Mouse (Mus musculus): ENCODE data around the gene Zdbf2. TPM values are rescaled to one million over a fixed set of nuclear protein-coding genes. Genes with fewer than 3 reads are reported as not detected.

Gene Zdbf2
- total and polyA plus RNA-seq, 3 experiments, result not detected

GRCm38 (mm10) chr1:63246862-63247521 lies 26.1 kb upstream of the Zdbf2 start:
- H3K9ac ChIP-seq (ENCODE audit: insufficient read depth, low read depth), result no peak overlapping the region
- no peaks in the 10 kb centered on the region for H3K36me3 ChIP-seq (replicated peaks in 1 of 2; ENCODE audit: control insufficient read depth in 1 of 2, insufficient read depth in 1 of 2, low read length in 1 of 2)
- DNase-seq (ENCODE audit: extremely low read depth), result no peak
- no peak overlapping the region for H3K4me2 ChIP-seq (ENCODE audit: insufficient read depth, low read depth, poor library complexity, severe bottlenecking)
- H3K27ac ChIP-seq (ENCODE audit: insufficient read depth, low read depth), result no peak overlapping the region
- no peaks in the 10 kb centered on the region for H3K4me1 ChIP-seq (ENCODE audit: control insufficient read depth in 1 of 2, insufficient read depth in 2 of 2)
- in situ Hi-C loops (cut with MboI; ENCODE audit: low pct_ligation_motif_present, low pct_unique_long_range_greater_than_20kb, low sequenced_read_pairs), result no loop called here
- H3K79me2 ChIP-seq (replicated peaks; ENCODE audit: control insufficient read depth, extremely low read depth, insufficient read depth, poor library complexity, severe bottlenecking), result no peaks in the 10 kb centered on the region
- no peaks in the 10 kb centered on the region for H3K9me3 ChIP-seq (replicated peaks; ENCODE audit: low read length)
- no peaks in the 10 kb centered on the region for H3K27me3 ChIP-seq (replicated peaks)
- dilution Hi-C loops (cut with MboI; ENCODE audit: extremely low pct_ligation_motif_present, extremely low pct_unique_long_range_greater_than_20kb, low sequenced_read_pairs), result no loop called here
- TF ChIP-seq MEF2A (IDR thresholded peaks at IDR 0.05; ENCODE audit: borderline replicate concordance, low read depth, low read length) (no peak), POLR2A (IDR thresholded peaks at IDR 0.05; ENCODE audit: low read depth, low read length) (no peak), MAFK (IDR thresholded peaks at IDR 0.05; ENCODE audit: insufficient replicate concordance, low read length) (no peak), USF2 (conservative IDR thresholded peaks at IDR 0.05; ENCODE audit: low read depth, low read length) (no peak)
- H3K4me3 ChIP-seq (replicated peaks in 1 of 3; ENCODE audit: low read depth in 2 of 3, low read length in 2 of 3, poor library complexity in 1 of 3), result no peak overlapping the region

GRCm38 (mm10) chr1:63247831-63248359 lies 25.2 kb upstream of the Zdbf2 start:
- H3K4me2 ChIP-seq (ENCODE audit: insufficient read depth, low read depth, poor library complexity, severe bottlenecking), result no peak overlapping the region
- no peaks in the 10 kb centered on the region for H3K9me3 ChIP-seq (replicated peaks; ENCODE audit: low read length)
- DNase-seq (ENCODE audit: extremely low read depth), result no peak
- H3K27me3 ChIP-seq (replicated peaks), result no peaks in the 10 kb centered on the region
- H3K36me3 ChIP-seq (replicated peaks in 1 of 2; ENCODE audit: control insufficient read depth in 1 of 2, insufficient read depth in 1 of 2, low read length in 1 of 2), result no peaks in the 10 kb centered on the region
- H3K79me2 ChIP-seq (replicated peaks; ENCODE audit: control insufficient read depth, extremely low read depth, insufficient read depth, poor library complexity, severe bottlenecking), result no peaks in the 10 kb centered on the region
- H3K4me3 ChIP-seq (replicated peaks in 1 of 3; ENCODE audit: low read depth in 2 of 3, low read length in 2 of 3, poor library complexity in 1 of 3), result no peak overlapping the region
- H3K9ac ChIP-seq (ENCODE audit: insufficient read depth, low read depth), result no peak overlapping the region
- dilution Hi-C loops (cut with MboI; ENCODE audit: extremely low pct_ligation_motif_present, extremely low pct_unique_long_range_greater_than_20kb, low sequenced_read_pairs), result no loop called here
- H3K4me1 ChIP-seq (ENCODE audit: control insufficient read depth in 1 of 2, insufficient read depth in 2 of 2), result no peaks in the 10 kb centered on the region
- no peak overlapping the region for H3K27ac ChIP-seq (ENCODE audit: insufficient read depth, low read depth)
- TF ChIP-seq MXI1 (IDR thresholded peaks at IDR 0.05; ENCODE audit: low read depth, low read length), result no peak
- no peak for TF ChIP-seq SIN3A (IDR thresholded peaks at IDR 0.05; ENCODE audit: low read length)
- no peak for TF ChIP-seq MEF2A (IDR thresholded peaks at IDR 0.05; ENCODE audit: borderline replicate concordance, low read depth, low read length)
- TF ChIP-seq PAX5 (IDR thresholded peaks at IDR 0.05; ENCODE audit: low read length), result no peak
- no peak for TF ChIP-seq TCF12 (IDR thresholded peaks at IDR 0.05; ENCODE audit: low read depth, low read length)
- TF ChIP-seq USF2 (conservative IDR thresholded peaks at IDR 0.05; ENCODE audit: low read depth, low read length), result no peak
- in situ Hi-C loops (cut with MboI; ENCODE audit: low pct_ligation_motif_present, low pct_unique_long_range_greater_than_20kb, low sequenced_read_pairs), result no loop called here

GRCm38 (mm10) chr1:63248360-63248851 lies 24.7 kb upstream of the Zdbf2 start:
- no peak for DNase-seq (ENCODE audit: extremely low read depth)
- in situ Hi-C loops (cut with MboI; ENCODE audit: low pct_ligation_motif_present, low pct_unique_long_range_greater_than_20kb, low sequenced_read_pairs) (no loop called here), dilution Hi-C loops (cut with MboI; ENCODE audit: extremely low pct_ligation_motif_present, extremely low pct_unique_long_range_greater_than_20kb, low sequenced_read_pairs) (no loop called here)
- Histone ChIP-seq H3K27me3 (replicated peaks) (no peaks in the 10 kb centered on the region), H3K9me3 (replicated peaks; ENCODE audit: low read length) (no peaks in the 10 kb centered on the region), H3K27ac (ENCODE audit: insufficient read depth, low read depth) (no peak overlapping the region), H3K4me3 (replicated peaks in 1 of 3; ENCODE audit: low read depth in 2 of 3, low read length in 2 of 3, poor library complexity in 1 of 3) (no peak overlapping the region), H3K36me3 (replicated peaks in 1 of 2; ENCODE audit: control insufficient read depth in 1 of 2, insufficient read depth in 1 of 2, low read length in 1 of 2) (no peaks in the 10 kb centered on the region), H3K79me2 (replicated peaks; ENCODE audit: control insufficient read depth, extremely low read depth, insufficient read depth, poor library complexity, severe bottlenecking) (no peaks in the 10 kb centered on the region), H3K4me1 (ENCODE audit: control insufficient read depth in 1 of 2, insufficient read depth in 2 of 2) (no peaks in the 10 kb centered on the region), H3K9ac (ENCODE audit: insufficient read depth, low read depth) (no peak overlapping the region), H3K4me2 (ENCODE audit: insufficient read depth, low read depth, poor library complexity, severe bottlenecking) (no peak overlapping the region)
- no peak for TF ChIP-seq NELFE (IDR thresholded peaks at IDR 0.05; ENCODE audit: low read depth, low read length)

Data from CH12.LX (cell line).